Mouse (Mus musculus) T-helper 17 cell (primary cell): ENCODE data around the gene Abhd14a.

Experiments used
- in situ Hi-C, 2 experiments: fragments of 300-600 bp; cut with MboI, MseI; formaldehyde crosslinking; loops; 1 replicate in 1 of 2; 2 replicates in 1 of 2; pipeline ENCODE4 v1.15.1; 2025; ENCODE audit warnings: high pct_unique_total_duplicates in 2 of 2

The Abhd14a gene

GRCm38 (mm10) chr9:106421033-106421864, 26.2 kb downstream of the Abhd14a start:
- in situ Hi-C loops: loop anchor here in 1 of 2 experiments (10.0 kb wide), 1 partner anchor 246 kb away; the partner anchor contains the start of gene Wdr82

DNA sequence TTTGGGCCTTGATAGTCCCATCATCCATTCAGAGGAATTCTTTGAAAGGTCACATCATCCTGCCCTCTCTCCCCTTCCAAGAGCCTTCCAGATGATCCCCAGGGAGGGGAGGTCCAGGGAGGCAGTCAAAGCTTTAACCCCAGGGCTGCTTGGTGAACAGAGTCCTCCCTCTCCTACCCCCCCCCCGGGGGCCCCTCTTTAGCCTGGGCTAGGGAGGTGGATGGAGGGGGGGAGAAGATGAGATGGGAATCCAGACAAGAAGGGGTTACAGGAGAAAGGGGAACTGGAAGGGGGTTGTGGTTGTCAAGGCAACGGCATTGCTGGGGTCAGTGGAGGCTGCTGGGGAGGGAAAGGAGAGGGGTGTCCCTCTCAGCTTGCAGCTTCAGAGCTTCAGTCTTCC, 26.9 kb downstream of the Abhd14a start:
- in situ Hi-C loops: loop anchor here in 1 of 2 experiments (10.0 kb wide), 1 partner anchor 246 kb away; the partner anchor contains the start of gene Wdr82

DNA sequence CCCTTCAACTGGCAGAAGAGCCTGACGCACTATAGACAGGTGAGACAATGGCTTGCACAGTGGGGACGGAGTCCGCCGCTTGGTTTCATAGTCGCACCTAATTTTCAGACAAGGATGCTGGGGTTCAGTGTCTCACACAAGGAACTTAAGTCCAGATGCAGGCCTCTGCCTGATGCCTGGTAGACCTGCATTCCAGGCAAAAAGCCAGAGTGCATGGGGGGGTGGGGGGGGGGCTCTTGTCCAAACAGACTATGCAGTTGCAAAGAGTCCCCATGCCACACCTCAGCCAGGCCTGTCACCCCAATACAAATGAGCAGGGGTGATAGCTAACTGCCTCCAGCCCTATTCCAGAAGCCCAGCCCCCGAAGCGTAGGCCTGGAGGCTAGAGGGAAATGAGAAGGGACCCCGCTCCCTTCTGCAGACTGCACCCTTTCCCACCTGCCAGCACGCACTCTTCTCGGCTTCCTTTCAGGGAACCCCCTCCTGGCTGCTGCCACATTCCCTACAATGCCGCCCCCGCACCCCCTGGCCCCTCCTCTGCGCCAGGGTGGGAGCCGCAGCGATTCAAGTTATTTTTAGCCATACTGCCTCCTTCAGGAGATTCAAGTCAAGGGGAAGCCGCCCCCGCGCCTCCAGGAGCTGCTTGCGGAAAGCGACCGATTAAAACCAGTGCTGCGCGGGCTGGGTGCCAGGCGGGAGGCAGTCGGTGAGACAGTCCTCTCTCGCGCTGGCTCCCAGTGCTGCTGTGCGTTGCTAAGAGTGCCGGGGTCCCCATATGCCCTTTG, 29.4 kb downstream of the Abhd14a start:
- in situ Hi-C loops: loop anchor here (5.0 kb wide), 1 partner anchor 111 kb away; no protein-coding TSS in a partner anchor

GRCm38 (mm10) chr9:106416826-106417225, 30.7 kb downstream of the Abhd14a start:
- in situ Hi-C loops: loop anchor here (5.0 kb wide), 1 partner anchor 110 kb away; no protein-coding TSS in a partner anchor

- in situ Hi-C loops: no loop called here
Observed at GRCm38 (mm10) chr9:106413606-106414005, 33.9 kb downstream of the Abhd14a start.

GRCm38 (mm10) chr9:106412210-106412609, 35.3 kb downstream of the Abhd14a start:
- in situ Hi-C loops: no loop called here

DNA sequence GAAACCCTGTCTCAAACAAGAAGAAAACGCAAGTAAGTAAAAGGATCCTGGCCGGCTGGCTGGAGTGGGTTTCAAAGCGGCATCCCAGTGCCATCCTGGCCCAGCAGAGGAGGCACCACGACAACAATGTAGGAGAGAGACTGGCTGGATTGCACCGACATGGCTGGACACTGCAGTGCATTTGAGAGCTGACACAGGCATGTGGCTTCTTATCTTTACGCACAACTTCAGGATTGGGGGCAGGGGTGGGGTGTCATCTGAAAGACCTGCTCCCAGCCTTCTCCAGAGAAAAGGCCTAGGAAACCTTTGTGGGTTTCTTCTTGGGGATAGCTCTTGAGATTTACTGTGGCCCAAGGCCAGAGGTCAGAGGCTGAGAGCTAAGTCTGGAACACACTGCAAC, 35.7 kb downstream of the Abhd14a start:
- in situ Hi-C loops: no loop called here

DNA sequence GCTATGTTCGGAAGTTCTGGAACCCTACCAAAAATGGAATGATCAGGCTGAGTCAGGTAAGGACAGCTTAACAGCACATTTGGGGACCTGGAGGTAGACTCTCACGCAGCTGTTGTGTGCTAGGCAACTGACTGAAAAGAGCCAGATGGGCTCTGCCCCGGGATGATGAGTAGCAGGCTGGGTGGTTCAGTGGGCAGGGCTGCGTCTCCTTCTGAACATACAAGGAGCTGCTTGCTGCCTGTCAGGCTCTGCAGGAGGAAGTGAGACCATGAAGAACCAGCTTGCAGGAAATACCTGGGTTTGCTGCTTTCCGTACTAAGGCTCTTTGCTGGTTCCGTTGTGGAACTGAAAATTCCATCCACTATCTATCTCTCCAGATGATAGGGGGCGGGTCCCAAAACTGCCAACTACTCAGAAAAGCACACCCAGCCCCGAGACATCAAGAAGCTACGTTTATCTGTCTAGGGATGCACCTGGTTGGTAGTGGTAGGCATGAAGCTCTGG, 36.3 kb downstream of the Abhd14a start:
- in situ Hi-C loops: no loop called here

DNA sequence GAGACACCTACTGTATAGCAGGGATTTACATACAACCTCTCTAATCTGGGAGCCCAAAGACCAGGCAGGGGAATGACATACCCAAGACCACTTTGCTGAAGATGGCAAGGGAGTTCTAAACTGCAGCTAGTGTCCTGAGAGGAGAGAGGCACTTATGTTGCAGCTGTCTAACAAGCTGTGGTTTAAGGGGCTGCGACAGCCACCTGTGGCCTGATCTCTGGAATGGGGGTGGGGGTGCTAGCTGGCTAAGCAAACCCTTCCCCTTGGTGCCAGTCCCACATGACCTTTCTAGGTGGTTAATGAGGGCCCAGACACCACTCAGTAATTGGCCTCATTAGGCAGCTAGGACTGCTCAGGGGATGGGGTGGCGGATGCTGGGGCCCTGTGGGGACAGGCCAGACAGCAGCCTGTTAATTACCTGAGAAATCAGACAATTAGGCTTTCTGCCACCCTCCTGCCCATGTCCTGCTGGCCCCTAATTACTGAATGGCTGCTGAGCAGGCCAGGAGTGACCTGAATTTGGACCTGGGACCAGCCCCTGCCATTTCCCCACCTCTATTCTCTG, 37.3 kb downstream of the Abhd14a start:
- in situ Hi-C loops: no loop called here

GRCm38 (mm10) chr9:106409096-106409495, 38.4 kb downstream of the Abhd14a start:
- in situ Hi-C loops: no loop called here

DNA sequence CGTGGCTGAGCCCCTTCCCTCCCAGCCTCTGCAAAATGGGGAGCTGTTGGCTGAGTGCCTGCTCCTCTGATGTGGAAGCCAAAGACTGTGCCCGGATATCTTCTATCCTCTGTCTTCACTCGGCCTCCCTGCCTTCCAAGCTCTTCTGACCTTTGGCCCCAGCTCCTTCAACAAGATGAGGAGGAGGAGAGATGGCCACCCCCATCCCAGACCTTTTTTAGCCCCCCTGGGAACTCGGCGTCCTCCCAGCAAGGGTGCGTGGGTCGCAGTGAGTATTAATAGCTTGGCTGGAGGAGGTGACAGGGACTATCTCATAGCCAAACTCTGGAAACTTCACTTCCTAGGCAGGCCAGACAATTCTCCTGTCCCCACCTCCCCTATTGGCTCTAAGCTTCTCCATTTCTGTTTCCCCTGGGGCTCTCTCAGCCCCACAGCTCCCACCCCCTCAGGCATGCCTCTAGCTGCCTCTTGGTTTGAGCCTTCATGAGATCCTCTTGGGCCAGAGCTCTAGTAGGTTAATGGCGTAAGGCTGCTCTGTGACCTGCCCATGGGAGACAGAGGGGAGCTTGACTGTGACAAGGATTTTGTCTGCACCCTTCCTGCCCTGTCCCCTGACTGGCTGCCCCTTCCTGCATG, 40.9 kb downstream of the Abhd14a start:
- in situ Hi-C loops: no loop called here

DNA sequence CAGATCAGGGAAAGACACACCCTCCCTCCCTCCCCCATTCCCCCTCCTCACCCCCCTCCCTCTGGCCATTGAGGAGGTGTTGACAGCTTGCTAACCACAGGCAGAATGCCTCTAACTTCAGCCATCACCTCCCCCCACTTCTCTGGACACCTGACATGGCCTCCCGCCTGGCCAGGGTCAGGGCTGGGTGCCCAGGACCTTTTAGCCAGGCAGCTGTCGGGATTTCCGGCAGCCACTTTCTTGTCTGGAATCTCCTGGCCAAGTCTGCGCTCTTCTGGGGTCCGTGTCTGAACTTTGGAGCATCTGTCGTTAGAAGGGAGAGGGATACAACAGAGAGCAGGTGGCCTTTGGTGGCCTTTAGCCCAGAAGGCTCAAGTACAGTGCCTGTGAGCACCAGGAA, 42.2 kb downstream of the Abhd14a start:
- in situ Hi-C loops: no loop called here

- in situ Hi-C loops: no loop called here
Observed at GRCm38 (mm10) chr9:106402607-106403375, 44.7 kb downstream of the Abhd14a start.

GRCm38 (mm10) chr9:106402149-106402548, 45.3 kb downstream of the Abhd14a start:
- in situ Hi-C loops: no loop called here

- in situ Hi-C loops: no loop called here
Observed at GRCm38 (mm10) chr9:106399808-106400207, 47.7 kb downstream of the Abhd14a start.

DNA sequence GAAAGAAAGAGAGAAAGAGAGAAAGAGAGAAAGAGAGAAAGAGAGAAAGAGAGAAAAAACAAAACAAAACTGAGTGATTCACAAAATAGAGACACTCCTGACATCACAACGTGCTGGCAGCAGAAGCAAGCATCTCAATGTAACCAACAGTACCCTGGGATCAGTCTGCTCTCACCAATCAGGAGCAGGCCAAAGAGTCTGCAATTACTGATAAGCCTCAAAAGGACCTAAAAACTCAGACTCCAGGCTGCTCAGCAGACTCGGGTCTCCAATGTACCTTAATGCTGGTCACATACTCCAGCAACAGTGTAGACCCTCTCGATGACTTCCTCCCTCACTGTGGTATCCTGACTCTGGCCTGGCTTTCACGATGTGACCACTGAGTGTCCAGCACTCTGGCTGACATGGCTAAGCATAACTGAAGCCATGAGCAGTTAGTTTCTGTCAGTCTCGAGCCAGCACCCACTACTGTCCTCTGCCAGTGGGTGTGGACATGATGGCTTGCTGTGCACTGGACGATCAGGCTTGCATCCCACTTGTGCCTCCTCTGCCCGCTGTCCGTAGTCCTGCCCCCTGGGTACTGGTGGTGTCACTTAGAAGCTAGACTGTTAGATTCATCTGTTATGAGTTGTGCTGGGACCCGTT, 48.7 kb downstream of the Abhd14a start:
- in situ Hi-C loops: no loop called here

- in situ Hi-C loops: no loop called here
Observed at GRCm38 (mm10) chr9:106397733-106398132, 49.7 kb downstream of the Abhd14a start.

- in situ Hi-C loops: no loop called here
Observed at GRCm38 (mm10) chr9:106394649-106395602, 52.6 kb downstream of the Abhd14a start.

DNA sequence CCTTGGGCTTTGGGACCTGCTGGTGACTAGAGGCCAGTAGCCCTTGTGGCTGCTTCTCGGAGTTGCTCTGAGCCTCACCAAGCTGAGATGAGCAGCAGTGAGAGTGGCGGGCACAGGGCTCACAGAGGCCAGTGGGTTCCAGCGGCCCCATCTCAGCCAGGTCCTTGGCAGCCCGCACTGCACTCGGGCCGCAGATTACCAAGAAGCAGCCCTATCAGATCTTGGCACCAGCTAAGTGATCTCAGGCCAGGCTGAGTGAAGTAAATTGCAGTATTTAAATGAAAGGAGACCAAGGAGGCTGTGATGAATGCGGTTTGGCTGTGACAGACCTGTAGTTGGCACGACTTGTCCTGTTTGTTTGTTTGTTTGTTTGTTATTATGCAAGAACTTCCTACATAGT, 53.9 kb downstream of the Abhd14a start:
- in situ Hi-C loops: no loop called here
